Mouse (Mus musculus) hindbrain, postnatal 0 days (tissue): ENCODE data around the gene Tmem170b. TPM values are rescaled to one million over a fixed set of nuclear protein-coding genes. Genes with fewer than 3 reads are reported as not detected.

Experiments used
- ATAC-seq: fragments of 200-750 bp; cut with Nextera tagmentation; 2 replicates; pipeline ENCODE4 v1.8.0; 2017; ENCODE audit warnings: mild to moderate bottlenecking, moderate TSS enrichment, moderate library complexity
- DNase-seq: peaks from one replicate; pipeline ENCODE4 v3.0.0-alpha.2; 2015; ENCODE audit warnings: low spot score
- H3K27ac ChIP-seq: fragments of 300-500 bp; sonication (generic); 2 replicates; pipeline ENCODE4 v1.5.1; 2014; ENCODE audit warnings: mild to moderate bottlenecking
- H3K27me3 ChIP-seq: fragments of 300-500 bp; sonication (generic); 2 replicates; pipeline ENCODE4 v1.6.1; 2014; ENCODE audit warnings: low read length, mixed read lengths; ENCODE audit not compliant: insufficient read depth
- H3K36me3 ChIP-seq: fragments of 300-500 bp; sonication (generic); 2 replicates; pipeline ENCODE4 v1.6.1; 2014; ENCODE audit warnings: low read length, mixed read lengths; ENCODE audit not compliant: insufficient read depth
- H3K4me1 ChIP-seq: fragments of 300-500 bp; sonication (generic); 2 replicates; pipeline ENCODE4 v1.6.1; 2014; ENCODE audit warnings: antibody characterized with exemption, low read length, mixed read lengths; ENCODE audit not compliant: insufficient read depth
- H3K4me2 ChIP-seq: fragments of 300-500 bp; sonication (generic); 2 replicates; pipeline ENCODE4 v1.6.1; 2014; ENCODE audit warnings: low read depth, mild to moderate bottlenecking, low read length, moderate library complexity, mixed read lengths
- H3K4me3 ChIP-seq: fragments of 300-500 bp; sonication (generic); 2 replicates; pipeline ENCODE4 v1.5.1; 2014; ENCODE audit warnings: low read length
- H3K9ac ChIP-seq: fragments of 300-500 bp; sonication (generic); replicated peaks from 2 replicates; pipeline ENCODE4 v1.6.1; 2014; ENCODE audit warnings: mild to moderate bottlenecking, low read length, moderate library complexity, mixed read lengths
- H3K9me3 ChIP-seq: fragments of 300-500 bp; sonication (generic); 2 replicates; pipeline ENCODE4 v1.6.1; 2016; ENCODE audit warnings: low read length, mixed read lengths
- CTCF ChIP-seq: IDR thresholded peaks from 2 replicates; pipeline ENCODE4 v1.5.1; 2016; ENCODE audit warnings: antibody characterized with exemption, control low read depth, low read depth
- WGBS: fragments of 180-500 bp; shearing (Covaris S2); extraction: QIAGEN DNeasy Blood & Tissue Kit; methylation state at CpG from one replicate; pipeline ENCODE4 v1.1.7; 2014; 5-methylcytosine and 5-hydroxymethylcytosine counted together
- polyA plus RNA-seq: library from polyadenylated mRNA; unstranded; fragments of >200 nt; fragmentation: Nextera tagmentation; extraction: Ambion mirVana; gene quantifications from 2 replicates; pipeline ENCODE4 v1.2.1, GENCODE M21; 2015
- total RNA-seq: library from RNA; depleted of rRNA; stranded (reverse); fragments of >200 nt; gene quantifications from 2 replicates; pipeline ENCODE4 v1.2.3, GENCODE M21; 2014

Gene Tmem170b
- total and polyA plus RNA-seq, 2 experiments from 2014 or later: 25.3 to 33.6 TPM

- Histone ChIP-seq H3K4me3 (no peak overlapping the region), H3K9ac (no peak overlapping the region), H3K36me3 (no peaks in the 10 kb centered on the region), H3K9me3 (0 out of 2 replicates have a peak, but pooled peaks cover 6% of the 10 kb centered on the region), H3K4me2 (no peak overlapping the region), H3K4me1 (no peaks in the 10 kb centered on the region), H3K27me3 (no peaks in the 10 kb centered on the region), H3K27ac (no peak overlapping the region)
- no peak for TF ChIP-seq CTCF
- DNase-seq (no peak), ATAC-seq (peak; percentile 56)
- WGBS: 45% methylated on average over 4 of the region's 4 CpGs
Measured at GRCm38 (mm10) chr13:41572351-41572735, 33.4 kb upstream of the Tmem170b start.

- Histone ChIP-seq H3K36me3 (no peaks in the 10 kb centered on the region), H3K27ac (no peak overlapping the region), H3K4me1 (no peaks in the 10 kb centered on the region), H3K27me3 (no peaks in the 10 kb centered on the region), H3K9ac (no peak overlapping the region), H3K4me2 (no peak overlapping the region), H3K9me3 (0 out of 2 replicates have a peak, but pooled peaks cover 6% of the 10 kb centered on the region), H3K4me3 (no peak overlapping the region)
- peak; percentile 34 for TF ChIP-seq CTCF
- ATAC-seq (no peak), DNase-seq (peak; percentile 26)
- 36% methylated on average over 4 of the region's 4 CpGs for WGBS
Measured at GRCm38 (mm10) chr13:41573126-41573846, 32.4 kb upstream of the Tmem170b start.

- DNase-seq (no peak), ATAC-seq (no peak)
- 86% methylated on average over 4 of the region's 4 CpGs for WGBS
- no peaks in the 10 kb centered on the region for H3K27me3 ChIP-seq
- H3K4me3 ChIP-seq: no peak overlapping the region
- no peak overlapping the region for H3K4me2 ChIP-seq
- no peak for TF ChIP-seq CTCF
- no peak overlapping the region for H3K27ac ChIP-seq
- 0 out of 2 replicates have a peak, but pooled peaks cover 6% of the 10 kb centered on the region for H3K9me3 ChIP-seq
- H3K36me3 ChIP-seq: no peaks in the 10 kb centered on the region
- H3K4me1 ChIP-seq: no peaks in the 10 kb centered on the region
- no peak overlapping the region for H3K9ac ChIP-seq
Measured at GRCm38 (mm10) chr13:41581058-41581457, 24.6 kb upstream of the Tmem170b start.

- no peak overlapping the region for H3K9ac ChIP-seq
Measured at GRCm38 (mm10) chr13:41583666-41584357, 21.9 kb upstream of the Tmem170b start.

GRCm38 (mm10) chr13:41584358-41584680 lies 21.4 kb upstream of the Tmem170b start:
- H3K9me3 ChIP-seq: no peaks in the 10 kb centered on the region
- ATAC-seq (no peak), DNase-seq (no peak)
- 88% methylated on average over 3 of the region's 3 CpGs for WGBS
- H3K27ac ChIP-seq: no peak overlapping the region
- H3K4me2 ChIP-seq: no peak overlapping the region
- H3K27me3 ChIP-seq: no peaks in the 10 kb centered on the region
- H3K9ac ChIP-seq: no peak overlapping the region
- no peaks in the 10 kb centered on the region for H3K36me3 ChIP-seq
- no peak for TF ChIP-seq CTCF
- H3K4me1 ChIP-seq: no peaks in the 10 kb centered on the region
- H3K4me3 ChIP-seq: no peak overlapping the region

More at GRCm38 (mm10) chr13:41583666-41584357, 21.9 kb upstream of the Tmem170b start:
- no peaks in the 10 kb centered on the region for H3K4me1 ChIP-seq
- no peak overlapping the region for H3K4me3 ChIP-seq
- WGBS: 73% methylated on average over 7 of the region's 7 CpGs
- H3K36me3 ChIP-seq: no peaks in the 10 kb centered on the region
- no peaks in the 10 kb centered on the region for H3K27me3 ChIP-seq
- DNase-seq (peak; percentile 35), ATAC-seq (peak; percentile 82)
- H3K4me2 ChIP-seq: no peak overlapping the region
- no peaks in the 10 kb centered on the region for H3K9me3 ChIP-seq
- no peak overlapping the region for H3K27ac ChIP-seq
- no peak for TF ChIP-seq CTCF

GRCm38 (mm10) chr13:41584896-41585295 lies 20.8 kb upstream of the Tmem170b start:
- no peak for TF ChIP-seq CTCF
- Histone ChIP-seq H3K27me3 (no peaks in the 10 kb centered on the region), H3K4me2 (no peak overlapping the region), H3K9me3 (no peaks in the 10 kb centered on the region), H3K9ac (no peak overlapping the region), H3K4me1 (no peaks in the 10 kb centered on the region), H3K27ac (no peak overlapping the region), H3K4me3 (no peak overlapping the region), H3K36me3 (no peaks in the 10 kb centered on the region)
- DNase-seq (no peak), ATAC-seq (no peak)
- WGBS: 89% methylated on average over 4 of the region's 4 CpGs

GRCm38 (mm10) chr13:41596678-41597077 lies 9.0 kb upstream of the Tmem170b start:
- TF ChIP-seq CTCF: no peak
- 58% methylated on average over 2 of the region's 2 CpGs for WGBS

More at GRCm38 (mm10) chr13:41596678-41597077, 9.0 kb upstream of the Tmem170b start:
- Histone ChIP-seq H3K4me1 (no peaks in the 10 kb centered on the region), H3K36me3 (no peaks in the 10 kb centered on the region), H3K27ac (no peak overlapping the region), H3K27me3 (no peaks in the 10 kb centered on the region), H3K4me3 (no peak overlapping the region), H3K9me3 (no peaks in the 10 kb centered on the region), H3K9ac (no peak overlapping the region), H3K4me2 (no peak overlapping the region)
- DNase-seq (peak; percentile 18), ATAC-seq (no peak)
